Mouse (Mus musculus) hindbrain, embryonic 11.5 days (tissue): ENCODE data around the gene Cdhr4. TPM values are rescaled to one million over a fixed set of nuclear protein-coding genes. Genes with fewer than 3 reads are reported as not detected.
A peak's percentile ranks its signal among the peaks of the same experiment; 100 is the strongest.

Experiments used
- ATAC-seq: fragments of 200-750 bp; cut with Nextera tagmentation; 2 replicates; pipeline ENCODE4 v1.8.0; 2017; ENCODE audit warnings: mild to moderate bottlenecking, moderate TSS enrichment, moderate library complexity; ENCODE audit not compliant: low FRiP score
- DNase-seq: peaks from one replicate; pipeline ENCODE4 v3.0.0-alpha.2; 2015; ENCODE audit warnings: low spot score
- H3K27ac ChIP-seq: fragments of 300-500 bp; sonication (generic); 2 replicates; pipeline ENCODE4 v1.5.1; 2014; ENCODE audit warnings: mild to moderate bottlenecking, low read depth, low read length
- H3K27me3 ChIP-seq: fragments of 300-500 bp; sonication (generic); 2 replicates; pipeline ENCODE4 v1.6.1; 2014; ENCODE audit warnings: mild to moderate bottlenecking, low read length, moderate library complexity, mixed read lengths; ENCODE audit not compliant: control insufficient read depth, insufficient read depth
- H3K36me3 ChIP-seq: fragments of 300-500 bp; sonication (generic); 2 replicates; pipeline ENCODE4 v1.6.1; 2014; ENCODE audit warnings: mild to moderate bottlenecking, low read length, moderate library complexity, mixed read lengths; ENCODE audit not compliant: control insufficient read depth, insufficient read depth
- H3K4me1 ChIP-seq: fragments of 300-500 bp; sonication (generic); replicated peaks from 2 replicates; pipeline ENCODE4 v1.6.1; 2014; ENCODE audit warnings: low read length, mixed read lengths; ENCODE audit not compliant: control insufficient read depth, insufficient read depth
- H3K4me2 ChIP-seq: fragments of 300-500 bp; sonication (generic); replicated peaks from 2 replicates; pipeline ENCODE4 v1.6.1; 2014; ENCODE audit warnings: mild to moderate bottlenecking, low read depth, low read length
- H3K4me3 ChIP-seq: fragments of 300-500 bp; sonication (generic); 2 replicates; pipeline ENCODE4 v1.5.1; 2014; ENCODE audit warnings: low read depth, low read length
- H3K9ac ChIP-seq: fragments of 300-500 bp; sonication (generic); 2 replicates; pipeline ENCODE4 v1.6.1; 2014; ENCODE audit warnings: low read depth, low read length
- H3K9me3 ChIP-seq: fragments of 300-500 bp; sonication (generic); 2 replicates; pipeline ENCODE4 v1.6.1; 2016; ENCODE audit warnings: low read length; ENCODE audit not compliant: control insufficient read depth
- WGBS: fragments of 180-500 bp; shearing (Covaris S2); extraction: QIAGEN DNeasy Blood & Tissue Kit; methylation state at CpG from one replicate; pipeline ENCODE4 v1.1.7; 2014; 5-methylcytosine and 5-hydroxymethylcytosine counted together
- polyA plus RNA-seq: library from polyadenylated mRNA; unstranded; fragments of >200 nt; fragmentation: Nextera tagmentation; extraction: Ambion mirVana; gene quantifications from 2 replicates; pipeline ENCODE4 v1.2.1, GENCODE M21; 2014

The Cdhr4 gene
- polyA plus RNA-seq, 1 experiment from 2014 or later, result 3.3 TPM

- H3K9me3 ChIP-seq, result no peaks in the 10 kb centered on the region
- no peaks in the 10 kb centered on the region for H3K4me1 ChIP-seq
- H3K4me2 ChIP-seq, result no peak overlapping the region
- no peaks in the 10 kb centered on the region for H3K27me3 ChIP-seq
- H3K36me3 ChIP-seq, result no peaks in the 10 kb centered on the region
- no peak for ATAC-seq
- H3K4me3 ChIP-seq, result no peak overlapping the region
- no peak overlapping the region for H3K27ac ChIP-seq
- no peak for DNase-seq
- 93% methylated on average over 7 of the region's 7 CpGs for WGBS
- H3K9ac ChIP-seq, result no peak overlapping the region
Observed at GRCm38 (mm10) chr9:107968531-107968930, 23.8 kb upstream of the Cdhr4 start.

- 97% methylated on average over 5 of the region's 5 CpGs for WGBS
- Histone ChIP-seq H3K4me2 (no peak overlapping the region), H3K27me3 (no peaks in the 10 kb centered on the region), H3K4me1 (no peaks in the 10 kb centered on the region), H3K36me3 (no peaks in the 10 kb centered on the region), H3K4me3 (no peak overlapping the region), H3K27ac (no peak overlapping the region), H3K9ac (no peak overlapping the region), H3K9me3 (no peaks in the 10 kb centered on the region)
- no peak for ATAC-seq
- DNase-seq, result no peak
Observed at GRCm38 (mm10) chr9:107970311-107970710, 22.0 kb upstream of the Cdhr4 start.

GRCm38 (mm10) chr9:107971690-107972541 is 20.4 kb upstream of the Cdhr4 start:
- Histone ChIP-seq H3K4me3 (no peak overlapping the region), H3K36me3 (no peaks in the 10 kb centered on the region), H3K27ac (no peak overlapping the region), H3K27me3 (no peaks in the 10 kb centered on the region), H3K9me3 (no peaks in the 10 kb centered on the region), H3K9ac (no peak overlapping the region), H3K4me1 (no peaks in the 10 kb centered on the region), H3K4me2 (no peak overlapping the region)
- no peak for DNase-seq
- ATAC-seq, result no peak
- 85% methylated on average over 8 of the region's 8 CpGs for WGBS

GRCm38 (mm10) chr9:107974491-107975171 is 17.7 kb upstream of the Cdhr4 start:
- no peaks in the 10 kb centered on the region for H3K4me1 ChIP-seq
- no peaks in the 10 kb centered on the region for H3K27me3 ChIP-seq
- WGBS, result 78% methylated on average over 10 of the region's 10 CpGs
- no peak overlapping the region for H3K9ac ChIP-seq
- DNase-seq (no peak), ATAC-seq (no peak)
- H3K4me2 ChIP-seq, result no peak overlapping the region
- no peaks in the 10 kb centered on the region for H3K9me3 ChIP-seq
- no peak overlapping the region for H3K4me3 ChIP-seq
- H3K36me3 ChIP-seq, result no peaks in the 10 kb centered on the region
- no peak overlapping the region for H3K27ac ChIP-seq

DNA sequence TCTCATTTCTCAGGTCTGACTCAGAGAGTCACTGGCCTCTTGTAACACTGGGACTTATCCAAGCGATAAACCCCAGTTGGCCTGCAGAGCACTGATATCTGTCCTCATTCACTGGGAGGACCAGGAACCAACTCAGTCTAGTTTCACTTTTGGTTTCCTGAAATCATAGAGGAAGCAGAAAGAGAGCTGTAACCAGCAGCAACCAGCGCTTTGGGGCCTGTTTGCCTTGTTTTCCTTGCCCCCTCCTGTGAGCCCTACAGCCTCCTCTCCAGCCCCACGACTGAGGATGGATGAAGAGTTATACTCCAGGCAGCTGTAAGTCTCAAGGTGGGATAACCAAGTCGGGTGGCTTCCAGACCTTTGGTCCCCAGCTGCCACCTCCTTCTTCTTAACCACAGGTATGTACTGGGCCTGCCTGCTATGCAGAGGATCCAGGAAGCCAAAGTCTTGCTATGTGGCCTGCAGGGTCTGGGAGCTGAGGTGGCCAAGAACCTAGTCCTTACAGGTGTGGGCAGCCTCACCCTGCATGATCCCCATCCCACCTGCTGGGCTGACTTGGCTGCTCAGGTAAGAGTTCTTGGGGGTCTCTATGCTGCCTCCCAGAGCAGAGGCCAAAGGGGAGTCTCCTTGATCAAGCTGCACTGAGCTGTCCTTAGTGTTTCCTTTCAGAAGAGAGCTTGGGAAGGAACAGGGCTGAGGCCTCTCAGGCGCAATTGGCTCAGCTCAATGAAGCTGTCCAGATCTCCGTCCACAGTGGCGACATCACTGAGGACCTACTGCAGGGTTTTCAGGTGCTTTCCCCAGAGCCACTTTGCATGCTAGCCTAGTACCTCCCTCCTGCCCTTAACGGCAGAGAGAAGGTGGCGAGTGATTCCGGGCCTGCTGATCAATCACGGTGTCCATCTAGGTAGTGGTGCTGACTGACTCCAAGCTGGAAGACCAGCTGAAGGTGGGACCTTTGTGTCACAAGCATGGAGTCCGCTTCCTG is 16.6 kb upstream of the Cdhr4 start, which contains the start of gene Uba7:
Gene Uba7, plus strand, starts transcription at position 107 of the 988 bp plus-strand sequence.
- no peak within 1 kb of the TSS for H3K27ac ChIP-seq
- H3K27me3 ChIP-seq, result no peaks in the 10 kb centered on the region
- H3K9me3 ChIP-seq, result no peaks in the 10 kb centered on the region
- WGBS, result 70% methylated on average over 12 of the region's 12 CpGs
- no peaks in the 10 kb centered on the region for H3K36me3 ChIP-seq
- ATAC-seq, result no peak
- DNase-seq, result no peak
- H3K9ac ChIP-seq, result no peak within 1 kb of the TSS
- H3K4me1 ChIP-seq, result no peaks in the 10 kb centered on the region
- H3K4me3 ChIP-seq, result no peak within 1 kb of the TSS
- H3K4me2 ChIP-seq, result no peak within 1 kb of the TSS

DNA sequence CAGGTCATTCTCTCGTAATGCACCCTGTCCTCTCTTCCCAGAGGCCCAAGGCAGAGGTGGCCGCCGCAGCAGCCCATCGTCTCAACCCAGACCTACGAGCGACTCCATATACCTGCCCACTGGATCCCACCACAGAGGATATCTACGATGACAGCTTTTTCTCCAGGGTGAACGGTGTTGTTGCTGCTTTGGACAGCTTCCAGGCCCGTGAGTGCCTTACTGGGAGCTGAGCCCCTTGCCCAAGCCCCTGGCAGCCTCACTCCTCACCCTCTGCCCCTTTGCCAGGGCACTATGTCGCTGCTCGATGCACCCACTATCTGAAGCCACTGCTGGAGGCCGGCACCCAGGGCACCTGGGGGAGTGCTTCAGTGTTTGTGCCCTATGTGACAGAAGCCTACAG is 13.5 kb upstream of the Cdhr4 start:
- Histone ChIP-seq H3K27ac (no peak overlapping the region), H3K9ac (no peak overlapping the region), H3K4me3 (no peak overlapping the region), H3K4me1 (peaks cover 2% of the 10 kb centered on the region; the same call in 1 of the 2 replicates), H3K4me2 (no peak overlapping the region), H3K27me3 (no peaks in the 10 kb centered on the region; the same call in 1 of the 2 replicates), H3K36me3 (no peaks in the 10 kb centered on the region), H3K9me3 (no peaks in the 10 kb centered on the region)
- no peak for ATAC-seq
- no peak for DNase-seq
- 90% methylated on average over 12 of the region's 12 CpGs for WGBS

DNA sequence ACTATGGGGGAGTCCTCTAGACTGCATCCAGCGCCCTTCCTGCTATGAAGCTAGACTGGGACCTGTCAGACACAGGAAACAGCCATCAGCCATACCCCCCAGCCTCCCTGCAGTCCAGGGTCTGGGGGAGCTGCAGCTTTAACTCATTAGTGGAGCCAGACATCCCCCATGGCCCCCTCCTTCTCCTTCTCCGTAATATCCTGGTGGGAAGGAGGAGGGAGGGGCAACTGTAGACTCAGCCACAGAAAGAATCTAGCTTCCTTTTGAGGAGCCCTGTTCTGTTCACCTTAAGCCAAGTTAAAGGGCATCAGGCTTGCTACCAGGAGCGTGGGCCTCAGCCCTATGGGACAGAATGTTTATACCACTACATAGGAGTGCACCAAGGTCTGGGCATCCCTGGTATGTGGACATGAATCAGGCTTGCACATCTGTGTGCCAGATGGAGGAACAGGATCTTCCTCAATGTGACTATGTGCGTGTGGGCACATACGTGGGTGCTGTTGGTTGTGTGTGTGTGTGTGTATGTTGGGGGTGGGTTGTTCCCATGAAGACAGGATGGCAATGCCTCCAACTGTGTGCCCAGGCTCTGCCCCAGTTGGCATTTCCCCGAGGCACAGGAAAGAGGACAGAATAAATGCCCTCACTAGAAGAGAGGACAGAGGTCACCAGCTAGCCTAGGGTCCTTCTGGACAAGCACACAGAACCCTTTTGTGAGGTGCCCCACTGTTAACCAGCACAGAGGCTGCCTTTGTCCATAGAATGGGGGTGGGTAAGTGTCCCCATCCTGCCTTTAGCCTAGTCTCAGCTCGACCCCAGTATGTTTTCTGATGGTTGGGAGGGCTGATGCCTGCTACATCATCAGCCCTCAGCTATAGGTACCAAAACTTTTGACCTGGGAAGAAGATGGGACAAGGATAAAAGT is 10.4 kb upstream of the Cdhr4 start:
- peaks cover 7% of the 10 kb centered on the region for H3K27me3 ChIP-seq
- WGBS, result 44% methylated on average over 7 of the region's 7 CpGs
- no peaks in the 10 kb centered on the region for H3K9me3 ChIP-seq
- ATAC-seq, result no peak
- H3K9ac ChIP-seq, result peak overlapping the region; percentile 54
- H3K4me1 ChIP-seq, result peaks cover 2% of the 10 kb centered on the region; the same call in 1 of the 2 replicates
- peak overlapping the region; percentile 21 for H3K4me2 ChIP-seq
- no peak overlapping the region for H3K4me3 ChIP-seq
- DNase-seq, result peak; percentile 53
- no peaks in the 10 kb centered on the region for H3K36me3 ChIP-seq
- H3K27ac ChIP-seq, result peak overlapping the region; percentile 83
